Mouse (Mus musculus) thymus, adult 2 months (tissue): ENCODE data around the gene Morn1.

Source experiments
- CTCF ChIP-seq: fragments of 200-500 bp; IDR thresholded peaks from 2 replicates; pipeline ENCODE4 v1.5.1; 2012; ENCODE audit warnings: mild to moderate bottlenecking, control low read depth, low read length, moderate library complexity, borderline replicate concordance; ENCODE audit not compliant: control insufficient read depth, poor library complexity, insufficient read depth; ENCODE audit errors: extremely low read depth
- POLR2A ChIP-seq: fragments of 200-500 bp; IDR thresholded peaks from 2 replicates; pipeline ENCODE4 v1.6.1; 2012; ENCODE audit warnings: mild to moderate bottlenecking, low read length, control low read depth, moderate library complexity; ENCODE audit not compliant: control insufficient read depth, poor library complexity, insufficient read depth; ENCODE audit errors: extremely low read depth

DNA sequence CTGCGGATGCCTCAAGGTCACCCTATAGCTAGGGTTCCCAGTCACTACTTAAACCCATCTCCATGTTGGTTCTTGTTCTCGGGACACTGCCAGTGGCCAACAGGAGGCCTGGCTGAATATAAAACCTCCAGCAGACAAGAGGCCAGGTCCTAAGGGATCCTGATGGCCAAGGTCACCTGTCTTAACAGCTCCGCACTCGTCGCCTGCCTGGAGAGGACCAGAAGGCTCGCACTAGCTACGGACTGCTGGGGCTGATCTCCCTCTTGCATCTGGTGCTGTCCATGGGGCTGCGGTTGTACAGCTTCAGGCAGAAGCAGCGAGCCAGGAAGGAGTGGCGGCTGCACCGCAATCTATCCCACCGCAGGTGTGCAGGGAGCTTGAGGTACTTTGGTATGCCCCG, 16.2 kb upstream of the Morn1 start:
- TF ChIP-seq CTCF = no peak
- no peak for TF ChIP-seq POLR2A
